Mouse (Mus musculus): ENCODE results near the gene Cacnb3.
A peak's percentile ranks its signal among the peaks of the same experiment; 100 is the strongest.

Cacnb3 gene

GRCm38 (mm10) chr15:98676471-98676870 lies 45.8 kb downstream of the Cacnb3 start:
- peak in 1 of 2 experiments; percentile 15 for DNase-seq

DNA sequence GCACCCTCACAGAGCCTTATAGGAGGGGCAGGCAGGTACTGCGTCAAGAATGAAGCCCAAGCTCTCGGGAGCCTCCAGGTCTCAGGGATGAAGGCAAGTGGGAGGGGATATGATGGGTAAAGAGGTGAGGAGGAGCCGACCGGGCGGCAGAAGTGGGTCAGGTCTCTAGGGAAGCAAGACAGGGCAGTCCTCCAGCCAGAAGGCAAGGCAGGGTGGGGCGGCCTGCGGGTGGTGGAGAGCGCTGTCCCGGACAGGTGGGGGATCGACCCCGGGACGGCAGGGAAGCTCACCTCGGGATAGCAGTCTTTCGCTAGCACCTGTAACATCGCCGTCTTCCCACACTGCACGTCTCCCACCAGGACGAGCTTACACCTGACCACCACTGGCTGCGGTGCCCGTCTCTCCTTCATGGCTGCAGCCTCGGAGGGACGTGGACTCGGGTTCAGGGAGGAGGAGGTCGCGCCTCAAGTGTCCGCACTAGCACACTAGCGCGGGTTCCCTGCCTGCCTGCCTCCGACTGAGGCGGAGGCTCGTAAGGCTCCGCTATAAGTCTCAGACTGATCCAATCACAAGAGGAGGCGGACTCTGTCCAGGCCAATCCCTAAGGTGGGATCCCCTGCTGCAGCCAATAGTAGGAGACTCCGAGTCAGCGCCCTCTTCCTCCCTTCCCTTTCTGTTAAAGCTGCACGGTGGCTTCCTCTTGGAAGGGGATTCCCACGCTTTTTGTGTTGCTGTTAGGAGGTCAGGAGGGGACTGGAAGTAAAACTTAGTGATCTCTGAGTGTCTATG lies 46.5 kb downstream of the Cacnb3 start, which contains the start of gene Rnd1:
Gene Rnd1, minus strand, starts transcription at position 522 of the 789 bp plus-strand sequence.
- peak; percentile 85 to 87 for DNase-seq

GRCm38 (mm10) chr15:98677977-98678376 lies 47.3 kb downstream of the Cacnb3 start:
- DNase-seq = no peak

GRCm38 (mm10) chr15:98680660-98681059 lies 50.0 kb downstream of the Cacnb3 start:
- DNase-seq = no peak

GRCm38 (mm10) chr15:98681633-98682032 lies 51.0 kb downstream of the Cacnb3 start:
- DNase-seq = no peak

DNA sequence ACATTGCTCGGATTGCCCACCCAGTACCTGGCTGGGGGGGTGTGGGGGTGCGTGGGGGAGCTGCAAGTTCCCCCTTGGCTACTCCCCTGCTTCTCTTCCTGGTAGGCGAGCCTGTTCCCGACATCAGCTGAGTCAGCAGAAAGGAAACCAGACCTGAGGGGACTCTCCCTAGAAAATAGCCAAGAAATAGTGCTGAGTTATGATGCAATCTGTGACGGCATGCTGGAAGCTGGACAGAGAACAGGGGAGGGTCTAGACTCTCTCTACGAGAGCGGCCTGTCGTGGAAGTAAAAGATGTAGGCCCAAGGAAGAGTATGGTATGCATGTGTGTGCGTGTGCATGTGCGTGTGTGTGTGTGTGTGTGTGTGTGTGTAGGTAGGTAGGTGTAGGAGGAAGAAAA lies 52.5 kb downstream of the Cacnb3 start:
- no peak for DNase-seq

DNA sequence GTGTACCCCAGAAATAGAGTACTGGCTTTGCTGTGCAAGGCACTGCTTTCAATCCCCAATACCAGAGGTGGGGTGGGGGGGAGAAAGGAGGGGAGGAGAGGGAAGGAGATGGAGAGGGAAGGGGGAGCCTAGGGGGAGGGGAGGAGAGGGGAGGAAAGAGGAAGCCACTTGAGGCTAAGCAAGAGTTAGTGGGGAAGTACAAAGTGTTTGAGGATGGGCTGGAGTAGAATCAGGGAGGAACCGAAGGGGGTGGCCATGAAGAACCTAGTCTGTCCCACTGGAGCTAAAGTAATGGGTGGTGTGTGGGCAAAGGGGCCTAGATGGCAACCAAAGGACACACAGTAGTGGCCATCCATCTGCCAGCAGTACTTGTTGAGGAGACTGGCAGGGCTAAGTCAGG lies 53.1 kb downstream of the Cacnb3 start:
- DNase-seq = no peak

DNA sequence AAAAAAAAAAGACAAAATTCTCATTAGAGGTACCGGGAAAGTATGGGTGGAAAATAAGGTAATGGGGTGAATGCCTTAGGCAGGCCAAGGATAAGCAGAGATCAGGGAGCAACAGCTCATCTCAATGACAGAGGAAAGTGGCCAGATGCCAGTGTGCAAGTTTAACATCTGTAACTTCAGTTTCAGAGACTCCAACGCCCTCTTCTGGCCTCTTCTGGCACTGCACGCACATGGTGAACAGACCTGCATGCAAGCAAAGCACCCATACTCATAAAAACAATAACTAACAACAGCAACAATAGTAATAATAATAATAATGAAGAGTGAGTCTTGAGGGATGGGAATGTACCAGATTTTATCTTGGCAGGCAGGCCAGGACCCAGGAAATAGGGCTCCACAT lies 55.3 kb downstream of the Cacnb3 start:
- DNase-seq = no peak

GRCm38 (mm10) chr15:98689682-98690081 lies 59.0 kb downstream of the Cacnb3 start:
- no peak for DNase-seq

DNA sequence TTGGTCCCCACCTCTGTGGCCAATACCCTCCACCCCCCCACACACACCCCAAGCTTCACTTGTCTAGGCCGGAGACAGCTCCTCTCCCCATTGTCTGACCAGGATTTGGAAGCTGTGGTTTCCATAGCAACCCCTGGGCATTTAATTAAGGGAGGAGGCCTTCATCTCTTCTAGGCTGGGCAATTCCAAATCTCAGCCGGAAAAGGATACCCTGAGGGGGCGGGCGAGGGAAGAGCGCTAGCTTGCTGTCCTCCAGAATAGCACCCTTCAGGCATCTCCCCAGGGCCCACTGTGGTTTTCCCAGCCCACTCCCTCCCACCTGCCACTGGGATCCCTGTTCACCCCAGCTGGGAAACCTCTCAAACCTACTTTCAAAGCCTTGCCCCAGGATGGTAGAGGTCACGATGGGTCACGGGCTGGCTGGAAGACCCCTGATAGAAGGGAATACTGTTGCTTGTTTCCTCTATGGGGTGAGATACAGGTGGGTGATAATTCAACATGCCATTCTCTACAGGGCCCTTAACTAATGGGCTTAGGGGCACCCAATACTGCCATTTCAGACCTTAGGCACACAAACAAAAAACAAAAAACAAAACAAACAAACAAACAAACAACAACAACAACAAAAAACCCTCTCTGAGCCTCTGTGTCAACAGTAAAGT lies 61.0 kb downstream of the Cacnb3 start:
- DNase-seq = peak in 1 of 2 experiments; percentile 20

DNA sequence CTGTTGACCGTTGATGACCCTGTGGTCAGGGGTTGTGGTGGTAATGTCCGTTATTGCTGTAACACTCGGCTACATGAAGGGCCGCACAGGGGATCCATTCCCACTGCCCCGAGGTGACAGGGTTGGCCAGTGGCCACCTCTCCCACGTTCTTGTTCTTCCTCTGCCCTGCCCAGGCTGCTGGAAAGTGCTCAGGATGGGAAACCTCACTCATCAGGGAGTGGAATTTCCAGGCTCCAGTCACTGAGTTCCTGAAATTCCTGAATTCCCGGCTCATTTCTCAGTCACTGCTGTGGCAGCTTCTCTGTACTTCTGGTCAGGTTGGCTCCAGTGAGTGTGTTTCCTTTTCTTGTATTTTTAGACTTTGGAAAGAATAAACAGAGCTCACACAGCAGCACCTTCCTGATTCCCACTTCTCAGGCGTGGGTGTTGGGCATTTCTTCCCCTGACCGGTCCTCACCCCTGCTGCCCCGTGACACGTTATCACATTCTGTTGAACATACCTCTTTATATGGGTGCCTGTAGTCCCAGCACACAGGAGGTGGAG lies 61.6 kb downstream of the Cacnb3 start:
- peak; percentile 43 to 72 for DNase-seq
